Mouse (Mus musculus) G1E (cell line): Measurements from ENCODE around the gene Hdc. TPM values are rescaled to one million over a fixed set of nuclear protein-coding genes. Genes with fewer than 3 reads are reported as not detected.

Experiments
- ATAC-seq: 2 replicates; pipeline ENCODE4 v1.8.0; 2016; ENCODE audit warnings: mild to moderate bottlenecking; ENCODE audit not compliant: insufficient number of reproducible peaks, poor library complexity, low FRiP score, severe bottlenecking; ENCODE audit errors: extremely low read depth
- DNase-seq: peaks from one replicate; pipeline ENCODE4 v3.0.0; 2012; ENCODE audit warnings: low spot score
- H3K27me3 ChIP-seq: 2 replicates; pipeline ENCODE4 v1.6.1; 2012; ENCODE audit warnings: mild to moderate bottlenecking, low read length, inconsistent platforms; ENCODE audit not compliant: insufficient read depth
- H3K36me3 ChIP-seq: replicated peaks from 2 replicates; pipeline ENCODE3; 2012; ENCODE audit warnings: mild to moderate bottlenecking, inconsistent platforms
- H3K4me1 ChIP-seq: 2 replicates; pipeline ENCODE4 v1.6.1; 2012; ENCODE audit warnings: low read depth, low read length, inconsistent platforms, mixed read lengths; ENCODE audit not compliant: insufficient read depth
- H3K4me3 ChIP-seq: 2 replicates; pipeline ENCODE4 v1.5.1; 2012; ENCODE audit warnings: low read depth, mild to moderate bottlenecking, inconsistent platforms, low read length, moderate library complexity, mixed read lengths
- H3K9me3 ChIP-seq: replicated peaks from 2 replicates; pipeline ENCODE4 v1.6.1; 2012; ENCODE audit warnings: inconsistent platforms
- CTCF ChIP-seq: IDR thresholded peaks from 2 replicates; pipeline ENCODE4 v1.5.1; 2012; ENCODE audit warnings: low read depth, low read length, inconsistent platforms, mixed read lengths
- GATA1 ChIP-seq: IDR thresholded peaks from 2 replicates; pipeline ENCODE4 v1.6.1; 2012; ENCODE audit warnings: borderline replicate concordance, low read length, inconsistent platforms, mixed read lengths
- GATA2 ChIP-seq: IDR thresholded peaks from 2 replicates; pipeline ENCODE4 v1.6.1; 2012; ENCODE audit warnings: low read depth, low read length, inconsistent platforms, borderline replicate concordance
- POLR2AphosphoS5 ChIP-seq: IDR thresholded peaks from 2 replicates; pipeline ENCODE4 v1.6.1; 2012; ENCODE audit warnings: low read depth, low read length, inconsistent platforms; ENCODE audit not compliant: insufficient replicate concordance
- TAL1 ChIP-seq: conservative IDR thresholded peaks from 2 replicates; pipeline ENCODE4 v1.6.1; 2012; ENCODE audit warnings: low read depth, low read length, inconsistent platforms, mixed read lengths
- polyA plus RNA-seq: library from polyadenylated mRNA; stranded (reverse); fragments of >175 nt; gene quantifications from 2 replicates; pipeline ENCODE4 v1.2.3, GENCODE M21; 2012
- total RNA-seq, 2 experiments: library from RNA; stranded (forward) in 1 of 2; stranded (reverse) in 1 of 2; fragments of 200-1000 nt in 1 of 2; fragments of >200 nt in 1 of 2; fragmentation: Nextera tagmentation in 1 of 2; gene quantifications; 2 replicates each; pipeline ENCODE4 v1.2.3; 2014 to 2017

Hdc gene
- total and polyA plus RNA-seq, 3 experiments = 2.6 to 42.0 (median 21.5) TPM

GRCm38 (mm10) chr2:126646461-126646860 lies 27.4 kb upstream of the Hdc start:
- no peak for ATAC-seq
- DNase-seq = no peak
- TF ChIP-seq CTCF (no peak), POLR2AphosphoS5 (no peak), GATA2 (no peak), GATA1 (no peak), TAL1 (no peak)
- Histone ChIP-seq H3K4me3 (no peak overlapping the region), H3K4me1 (no peaks in the 10 kb centered on the region), H3K27me3 (no peaks in the 10 kb centered on the region), H3K36me3 (peaks cover 78% of the 10 kb centered on the region), H3K9me3 (no peaks in the 10 kb centered on the region)

- H3K36me3 ChIP-seq = peaks cover 80% of the 10 kb centered on the region
- no peak overlapping the region for H3K4me3 ChIP-seq
- no peaks in the 10 kb centered on the region for H3K27me3 ChIP-seq
- no peak for DNase-seq
- TF ChIP-seq GATA2 (no peak), TAL1 (no peak), GATA1 (no peak)
- H3K4me1 ChIP-seq = no peaks in the 10 kb centered on the region
- peaks cover 4% of the 10 kb centered on the region; the same call in 1 of the 2 replicates for H3K9me3 ChIP-seq
- ATAC-seq = no peak
Observed at GRCm38 (mm10) chr2:126644768-126645167, 25.7 kb upstream of the Hdc start.

- TF ChIP-seq POLR2AphosphoS5 (no peak), GATA1 (no peak), GATA2 (no peak), TAL1 (no peak), CTCF (no peak)
- Histone ChIP-seq H3K9me3 (peaks cover 4% of the 10 kb centered on the region; the same call in 1 of the 2 replicates), H3K27me3 (no peaks in the 10 kb centered on the region), H3K36me3 (peaks cover 68% of the 10 kb centered on the region), H3K4me3 (no peak overlapping the region), H3K4me1 (peaks cover 14% of the 10 kb centered on the region)
- ATAC-seq = no peak
- no peak for DNase-seq
Observed at GRCm38 (mm10) chr2:126640298-126640697, 21.2 kb upstream of the Hdc start.

GRCm38 (mm10) chr2:126635939-126636823 lies 17.1 kb upstream of the Hdc start:
- ATAC-seq = peak; percentile 90
- H3K4me1 ChIP-seq = peaks cover 21% of the 10 kb centered on the region
- peaks cover 61% of the 10 kb centered on the region for H3K36me3 ChIP-seq
- no peaks in the 10 kb centered on the region for H3K27me3 ChIP-seq
- H3K4me3 ChIP-seq = peak overlapping the region; percentile 33; the same call in 1 of the 2 replicates
- peaks cover 4% of the 10 kb centered on the region; the same call in 1 of the 2 replicates for H3K9me3 ChIP-seq
- TF ChIP-seq GATA2 (no peak), TAL1 (no peak), GATA1 (no peak), POLR2AphosphoS5 (no peak), CTCF (no peak)
- peak; percentile 47 for DNase-seq

- Histone ChIP-seq H3K27me3 (no peaks in the 10 kb centered on the region), H3K36me3 (peaks cover 58% of the 10 kb centered on the region), H3K4me1 (peaks cover 21% of the 10 kb centered on the region), H3K4me3 (no peak overlapping the region), H3K9me3 (no peaks in the 10 kb centered on the region)
- DNase-seq (no peak), ATAC-seq (no peak)
- TF ChIP-seq POLR2AphosphoS5 (no peak), TAL1 (no peak), GATA2 (no peak), CTCF (no peak), GATA1 (no peak)
Observed at GRCm38 (mm10) chr2:126633165-126633564, 14.1 kb upstream of the Hdc start.

- H3K4me3 ChIP-seq = no peak overlapping the region
- TF ChIP-seq CTCF = no peak
- no peak for TF ChIP-seq TAL1
- no peak for TF ChIP-seq POLR2AphosphoS5
- TF ChIP-seq GATA2 = no peak
- no peaks in the 10 kb centered on the region for H3K4me1 ChIP-seq
- no peak for DNase-seq
- ATAC-seq = no peak
- no peaks in the 10 kb centered on the region for H3K27me3 ChIP-seq
- H3K9me3 ChIP-seq = no peaks in the 10 kb centered on the region
- H3K36me3 ChIP-seq = peaks cover 41% of the 10 kb centered on the region
Observed at GRCm38 (mm10) chr2:126628455-126628995, 9.4 kb upstream of the Hdc start.
